Mouse (Mus musculus): Measurements from ENCODE around the gene Phf2.
A peak's percentile ranks its signal among the peaks of the same experiment; 100 is the strongest.

Phf2 gene

GRCm38 (mm10) chr13:48802181-48802580 lies 68.7 kb downstream of the Phf2 start:
- no peak for DNase-seq

GRCm38 (mm10) chr13:48800850-48801546 lies 69.9 kb downstream of the Phf2 start:
- DNase-seq: peak in 1 of 2 experiments; percentile 58

- DNase-seq: no peak
These were observed 72.6 kb downstream of the Phf2 start for GRCm38 (mm10) chr13:48798256-48798771.

DNA sequence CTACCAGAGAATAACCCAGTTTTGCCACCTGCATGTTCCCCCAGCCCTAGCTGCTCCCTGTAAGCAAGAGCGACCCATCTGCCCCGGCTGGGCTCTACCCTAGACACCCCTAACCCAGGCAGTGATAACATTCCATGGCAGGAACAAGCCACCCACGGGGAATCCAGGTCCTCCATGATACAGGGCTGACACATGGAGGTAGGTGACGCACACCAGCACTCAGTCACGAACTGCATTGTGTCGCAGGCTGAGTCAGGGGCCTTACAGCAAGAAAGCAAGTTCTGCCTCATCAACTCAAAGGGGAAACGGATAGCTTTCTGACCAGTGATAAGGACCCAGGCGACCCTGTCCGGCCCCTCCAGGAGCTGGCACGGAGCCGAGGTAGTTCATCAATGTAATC lies 74.0 kb downstream of the Phf2 start:
- DNase-seq: no peak

DNA sequence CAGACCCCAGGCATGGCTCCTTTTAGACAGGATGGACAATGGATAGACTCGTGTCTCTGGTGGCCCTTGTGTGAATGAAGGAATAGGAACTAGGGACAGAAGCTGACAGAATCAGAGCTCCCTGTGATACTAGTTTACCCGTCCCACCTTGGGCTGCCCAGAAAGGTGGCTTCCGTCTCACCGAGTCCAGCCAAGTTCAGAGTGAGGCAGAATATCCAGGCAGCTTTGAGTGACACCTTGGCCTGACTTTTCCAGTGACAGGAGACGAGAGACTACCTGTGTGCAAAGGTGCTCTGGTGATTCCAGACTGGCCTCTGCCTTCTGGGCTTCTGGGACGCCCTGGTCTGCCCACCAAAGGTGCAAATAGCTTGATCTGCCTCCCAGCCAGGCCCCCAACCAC lies 75.2 kb downstream of the Phf2 start:
- DNase-seq: no peak

DNA sequence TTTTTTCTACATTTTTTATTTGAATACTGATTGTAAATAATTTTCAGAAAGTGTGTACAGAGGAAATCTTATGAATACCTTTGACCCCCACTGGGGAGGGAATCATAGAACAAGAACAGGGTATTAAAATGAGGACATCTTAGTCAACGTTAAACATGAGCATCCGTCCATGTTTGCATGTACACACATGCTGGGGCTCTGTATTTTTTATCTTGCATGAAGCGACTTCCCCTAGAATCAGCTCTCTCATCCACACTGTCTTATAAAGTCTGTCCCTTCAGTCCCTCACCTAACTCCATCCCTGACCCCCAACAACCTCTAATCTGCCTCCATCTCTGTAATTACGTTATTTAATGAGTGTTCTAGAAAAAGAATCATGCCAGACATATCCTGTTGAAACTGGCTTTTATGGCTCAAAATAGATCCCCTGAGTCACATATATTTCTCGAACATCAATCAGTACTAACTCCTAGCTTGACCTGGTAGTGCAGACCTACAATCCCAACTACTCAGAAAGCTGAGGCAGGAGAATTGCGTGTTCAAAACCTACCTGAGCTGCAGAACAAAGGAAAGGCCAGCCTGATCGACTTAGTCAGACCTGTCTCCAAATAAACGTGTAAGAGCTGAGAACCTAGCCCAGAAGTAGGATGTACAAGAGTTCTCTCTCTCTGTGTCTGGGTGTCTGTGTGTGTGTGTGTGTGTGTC lies 86.2 kb downstream of the Phf2 start:
- DNase-seq: no peak

DNA sequence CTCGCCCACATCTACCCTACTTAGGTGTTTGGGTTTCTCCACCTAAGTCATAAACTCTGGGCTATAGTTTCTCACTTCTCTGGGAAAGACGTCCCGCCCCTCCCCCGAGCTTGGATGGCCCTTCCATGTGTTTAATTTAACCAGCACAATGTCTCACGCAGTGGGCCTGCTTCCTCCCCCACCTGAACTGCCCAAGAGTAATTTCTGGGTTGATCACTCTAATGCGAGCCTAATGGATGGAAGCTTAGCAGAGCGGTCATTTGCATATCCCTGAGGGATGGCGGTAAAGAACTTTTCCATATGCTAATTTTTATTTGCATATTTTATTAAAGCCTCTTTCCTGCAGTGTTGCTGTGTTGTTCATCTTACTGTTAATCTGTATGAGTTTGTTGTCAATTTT lies 86.8 kb downstream of the Phf2 start:
- DNase-seq: no peak

DNA sequence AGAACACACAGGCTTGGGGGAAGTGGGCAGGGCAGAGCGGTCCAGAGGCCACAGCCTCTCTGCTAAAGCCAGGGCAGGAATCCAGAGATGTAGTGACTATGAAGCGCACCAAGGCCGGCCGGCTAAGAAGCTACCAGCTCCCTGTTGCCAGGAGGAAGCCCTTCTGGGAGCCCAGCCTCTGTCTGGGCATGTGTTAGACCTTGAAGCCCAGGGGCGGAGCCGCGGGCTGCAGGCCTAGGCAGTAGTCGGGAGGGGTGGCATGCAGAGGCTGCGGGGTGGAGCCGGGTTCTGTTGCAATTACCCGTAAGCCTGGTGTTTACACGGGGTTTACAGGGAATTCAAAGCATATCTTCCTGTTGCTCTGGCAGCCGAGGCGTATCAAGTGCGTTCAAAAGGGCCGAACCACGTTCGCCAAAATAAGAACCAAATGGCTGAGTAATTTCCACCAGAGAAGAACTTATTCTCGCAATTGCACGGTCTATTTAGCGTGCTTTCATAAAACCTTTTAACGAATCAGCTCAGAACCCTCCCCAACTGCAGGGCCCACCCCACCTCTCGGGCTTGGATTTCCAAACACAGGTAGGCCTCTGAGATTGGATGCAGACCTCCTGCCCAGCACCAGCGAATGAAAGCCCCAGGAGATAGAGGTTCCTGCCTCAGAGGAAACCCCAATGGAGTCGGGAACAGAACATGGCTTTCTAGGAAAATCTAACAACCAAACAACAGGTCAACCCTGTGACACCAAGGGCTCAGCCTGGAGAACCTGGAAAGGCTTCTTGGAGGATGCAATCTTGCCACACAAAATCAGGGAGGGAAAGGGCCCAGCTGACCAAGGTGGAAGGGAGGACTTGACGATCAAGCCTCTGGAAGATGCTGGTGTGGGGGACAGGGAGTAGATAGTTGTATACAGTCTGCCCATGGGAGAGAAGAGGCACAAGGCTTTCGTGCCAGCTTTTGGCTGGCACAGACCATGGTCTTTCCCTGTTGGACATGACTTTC lies 87.9 kb downstream of the Phf2 start:
- peak; percentile 26 to 37 for DNase-seq

DNA sequence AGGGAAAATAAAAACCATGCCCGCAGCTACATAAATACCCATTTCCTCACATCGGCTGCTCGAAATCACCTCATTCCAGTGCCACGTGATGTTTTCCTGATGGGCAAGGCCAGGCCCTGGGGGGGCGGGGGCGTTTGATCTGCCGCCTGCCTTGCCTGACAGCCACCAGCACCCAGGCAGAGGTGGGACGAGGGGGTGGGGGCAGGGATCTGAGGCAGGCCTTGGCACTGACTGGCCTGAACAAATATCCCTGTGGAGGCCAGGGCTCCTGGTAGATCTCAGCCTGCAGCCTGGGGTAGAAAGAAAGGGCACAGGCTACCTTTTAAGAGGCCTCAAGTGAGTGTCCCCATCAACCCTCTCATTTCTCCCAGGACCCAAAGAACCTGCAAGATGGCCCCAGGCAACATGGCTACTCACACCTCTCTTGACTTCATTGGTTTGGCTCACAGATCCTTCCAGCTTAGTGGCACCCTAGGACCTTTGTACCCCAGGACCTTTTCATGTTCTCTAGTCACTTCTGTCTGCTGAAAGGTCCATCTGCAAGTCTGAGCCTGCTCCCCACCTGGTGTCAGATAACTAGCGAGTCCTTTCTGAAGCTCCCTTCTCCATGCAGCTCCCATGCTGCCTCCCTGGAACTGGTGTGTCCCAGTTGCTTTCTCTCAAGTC lies 90.4 kb downstream of the Phf2 start:
- no peak for DNase-seq

- no peak for DNase-seq
These were observed 91.2 kb downstream of the Phf2 start for GRCm38 (mm10) chr13:48779592-48780344.

GRCm38 (mm10) chr13:48778138-48778537 lies 92.8 kb downstream of the Phf2 start:
- DNase-seq: no peak

- no peak for DNase-seq
These were observed 96.4 kb downstream of the Phf2 start for GRCm38 (mm10) chr13:48774506-48774905.

DNA sequence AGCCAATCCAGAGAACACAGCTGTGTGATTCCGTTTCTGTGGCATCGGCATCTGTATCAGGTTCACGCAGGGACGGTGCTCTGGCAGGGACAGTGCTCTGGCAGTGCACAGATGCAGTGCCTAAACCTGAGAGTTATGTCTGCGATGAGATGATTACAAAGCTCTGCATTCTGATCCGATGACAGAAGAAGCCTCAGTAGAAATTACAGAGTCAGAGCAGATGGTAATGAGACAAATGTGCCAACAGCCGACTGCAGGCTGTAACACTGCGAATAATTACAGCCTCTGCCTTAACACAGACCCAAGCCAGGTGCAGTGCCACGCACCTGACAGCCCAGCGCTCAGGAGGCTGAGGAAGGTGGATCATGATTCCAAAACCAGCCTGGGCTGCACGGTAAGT lies 102.8 kb downstream of the Phf2 start:
- no peak for DNase-seq

DNA sequence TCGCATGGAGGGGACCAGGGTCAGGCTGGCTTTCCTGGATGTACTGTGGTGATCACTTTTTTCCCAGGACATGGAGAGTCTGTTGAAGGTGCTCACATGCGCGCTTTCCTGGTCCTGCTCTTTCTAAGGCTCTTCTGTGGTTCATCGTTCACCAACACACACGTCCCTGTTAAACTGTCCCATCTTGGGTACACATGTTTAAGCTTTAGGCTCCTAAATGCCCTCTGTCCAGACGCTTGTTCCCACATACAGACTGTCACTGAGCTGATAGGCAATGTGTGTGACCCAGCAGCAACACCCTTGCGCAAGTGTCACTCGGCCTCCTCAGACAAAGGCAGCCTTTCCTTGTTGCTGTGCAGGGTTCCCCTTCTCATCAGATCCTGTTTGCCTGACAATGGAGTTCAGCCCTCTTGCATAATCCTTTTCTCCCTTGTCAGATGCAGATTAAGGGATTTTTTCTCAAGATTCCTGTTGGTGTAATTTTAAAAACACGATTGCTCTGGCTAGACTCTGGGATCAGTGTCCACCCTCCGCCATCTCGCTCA lies 107.1 kb downstream of the Phf2 start:
- DNase-seq: no peak

GRCm38 (mm10) chr13:48760855-48761436 lies 110.0 kb downstream of the Phf2 start:
- DNase-seq: no peak

DNA sequence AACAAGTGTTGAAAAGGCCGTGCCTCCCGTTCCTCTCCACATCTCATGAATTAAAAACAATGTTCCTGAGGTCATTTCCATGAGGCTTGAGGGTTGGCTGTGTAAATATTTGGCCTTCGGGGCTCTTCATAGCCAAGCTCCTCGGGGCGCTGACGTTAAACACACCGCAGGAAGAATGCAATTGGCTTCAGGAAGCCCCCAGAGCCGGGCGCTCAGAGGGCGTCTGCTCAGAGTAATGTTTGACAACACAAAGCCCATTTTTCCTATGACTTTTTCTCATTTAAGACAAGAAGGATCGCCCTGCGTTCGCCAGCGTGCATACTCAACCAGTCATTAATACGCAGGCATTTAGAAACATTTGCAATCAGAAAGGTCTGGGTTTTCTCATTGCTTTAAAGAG lies 114.2 kb downstream of the Phf2 start:
- no peak for DNase-seq

All from kidney, adult 8-10 months (tissue).